Mouse (Mus musculus) v-Abl transformed pro-B cells (cell line): Measurements from ENCODE around the gene Chrna4.

Experiments
- in situ Hi-C, 2 experiments: fragments of 400-800 bp; cut with MboI; formaldehyde crosslinking; loops; one replicate each; pipeline ENCODE4 v1.15.1; 2025; ENCODE audit not compliant: unreplicated experiment in 2 of 2

Chrna4 gene

GRCm38 (mm10) chr2:181043437-181043836 is at the start of gene Chrna4:
Gene Chrna4 (minus strand): TSS chr2:181043546.
- in situ Hi-C loops = no loop called here

DNA sequence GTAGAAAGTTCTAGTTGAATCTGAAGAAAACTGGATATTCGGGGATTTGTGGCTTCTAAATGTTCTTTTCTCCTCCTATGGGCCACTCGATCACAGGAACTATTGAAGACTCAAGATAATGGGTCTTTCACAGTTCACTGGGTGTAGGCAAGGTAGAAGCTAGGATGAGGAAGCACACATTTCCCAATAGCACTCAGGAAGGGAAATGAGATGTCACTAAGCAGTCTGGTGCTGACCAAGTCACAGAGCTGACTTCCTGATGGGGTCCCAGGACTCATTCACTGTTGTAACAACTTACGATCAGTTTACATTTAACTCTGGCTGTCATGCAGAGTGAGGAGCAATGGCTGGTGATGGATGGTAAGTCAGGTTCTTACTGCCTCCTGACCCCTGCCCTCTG is 46.8 kb upstream of the Chrna4 start:
- in situ Hi-C loops = loop anchor here in 1 of 2 experiments (25.0 kb wide), 1 partner anchor 778 kb away; no protein-coding TSS in a partner anchor

GRCm38 (mm10) chr2:181084997-181085396 is 41.7 kb upstream of the Chrna4 start:
- in situ Hi-C loops = loop anchor here in 1 of 2 experiments (25.0 kb wide), 1 partner anchor 773 kb away; no protein-coding TSS in a partner anchor

DNA sequence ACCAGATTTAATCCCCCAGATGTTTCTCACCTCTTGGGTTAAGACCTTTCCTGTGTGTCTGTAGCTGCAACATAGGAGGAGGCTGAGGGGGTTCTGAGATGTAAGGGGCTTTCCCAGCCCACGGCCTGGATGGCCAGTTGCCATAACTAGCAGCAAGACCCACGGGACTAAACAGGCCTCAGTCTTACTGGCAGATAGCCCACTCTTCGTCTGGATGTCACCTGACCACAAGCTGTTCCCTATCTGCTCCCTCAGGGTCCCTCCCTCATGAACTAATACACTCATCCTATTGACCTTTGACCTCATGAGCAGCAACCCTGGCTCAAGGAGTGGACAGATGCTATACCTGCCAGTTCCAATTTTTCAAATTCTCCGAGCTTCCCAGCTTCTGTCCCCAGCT is 40.6 kb upstream of the Chrna4 start:
- in situ Hi-C loops = loop anchor here in 1 of 2 experiments (25.0 kb wide), 1 partner anchor 772 kb away; no protein-coding TSS in a partner anchor

GRCm38 (mm10) chr2:181080886-181081285 is 37.5 kb upstream of the Chrna4 start:
- in situ Hi-C loops = loop anchor here in 1 of 2 experiments (25.0 kb wide), 1 partner anchor 769 kb away; no protein-coding TSS in a partner anchor

- in situ Hi-C loops = loop anchor here in 1 of 2 experiments (25.0 kb wide), 1 partner anchor 767 kb away; no protein-coding TSS in a partner anchor
Measured at GRCm38 (mm10) chr2:181079518-181079917, 36.2 kb upstream of the Chrna4 start.

DNA sequence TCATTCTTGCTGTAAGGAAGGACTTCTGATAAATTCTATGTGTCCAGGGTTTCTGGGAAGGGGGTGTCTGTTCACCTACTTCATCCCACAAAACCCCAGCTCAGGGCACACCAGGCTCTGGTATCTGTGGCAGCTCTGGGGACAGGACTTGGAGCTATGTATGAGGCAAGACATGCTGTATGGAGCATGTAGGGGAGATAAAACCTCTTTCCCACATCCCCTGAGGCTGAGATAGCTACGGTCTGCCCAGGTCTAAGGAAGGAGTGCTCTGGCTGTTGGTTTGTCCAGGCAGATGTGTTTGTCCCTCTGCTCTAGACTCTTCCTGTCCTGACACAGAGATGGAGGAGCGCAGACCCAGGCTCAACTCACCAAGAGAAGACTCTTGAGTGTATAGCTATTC is 35.6 kb upstream of the Chrna4 start:
- in situ Hi-C loops = loop anchor here in 1 of 2 experiments (25.0 kb wide), 1 partner anchor 767 kb away; no protein-coding TSS in a partner anchor

DNA sequence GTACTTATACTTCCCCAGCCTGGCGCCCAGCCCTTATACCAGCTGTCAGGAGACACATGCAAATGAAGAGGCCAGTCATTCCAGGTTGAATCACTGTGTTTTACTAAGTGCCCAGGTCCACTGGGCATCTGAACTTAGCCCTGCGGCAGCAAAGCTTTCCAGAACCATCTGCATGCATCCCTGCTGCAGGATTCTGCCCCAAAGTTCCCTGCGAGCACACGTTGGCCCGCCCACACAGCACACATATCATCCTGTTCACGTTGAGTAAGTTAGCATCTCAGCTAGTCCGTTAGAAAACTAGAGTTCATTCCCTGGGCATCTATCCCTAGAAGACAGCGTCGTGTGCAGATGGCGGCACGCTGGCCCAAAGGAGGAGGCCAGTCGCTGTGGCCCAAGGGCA is 32.2 kb upstream of the Chrna4 start:
- in situ Hi-C loops = loop anchor here in 1 of 2 experiments (25.0 kb wide), 1 partner anchor 763 kb away; no protein-coding TSS in a partner anchor

DNA sequence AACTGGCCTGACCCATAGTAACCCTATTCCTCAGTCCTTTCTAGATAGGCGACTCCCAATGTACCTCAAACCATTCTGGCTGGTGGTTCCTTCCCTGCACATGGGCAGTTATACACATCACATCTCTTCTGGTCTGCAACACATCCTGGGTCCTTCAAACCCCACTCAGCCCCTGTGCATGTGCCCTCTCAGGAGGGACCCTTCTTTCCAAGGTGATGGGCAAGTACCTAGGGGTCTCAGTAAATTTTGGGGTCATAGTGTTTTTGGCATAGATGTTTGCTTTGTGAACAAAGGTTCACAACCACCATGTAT is 29.0 kb upstream of the Chrna4 start:
- in situ Hi-C loops = no loop called here

GRCm38 (mm10) chr2:181071706-181072402 is 28.5 kb upstream of the Chrna4 start:
- in situ Hi-C loops = no loop called here

DNA sequence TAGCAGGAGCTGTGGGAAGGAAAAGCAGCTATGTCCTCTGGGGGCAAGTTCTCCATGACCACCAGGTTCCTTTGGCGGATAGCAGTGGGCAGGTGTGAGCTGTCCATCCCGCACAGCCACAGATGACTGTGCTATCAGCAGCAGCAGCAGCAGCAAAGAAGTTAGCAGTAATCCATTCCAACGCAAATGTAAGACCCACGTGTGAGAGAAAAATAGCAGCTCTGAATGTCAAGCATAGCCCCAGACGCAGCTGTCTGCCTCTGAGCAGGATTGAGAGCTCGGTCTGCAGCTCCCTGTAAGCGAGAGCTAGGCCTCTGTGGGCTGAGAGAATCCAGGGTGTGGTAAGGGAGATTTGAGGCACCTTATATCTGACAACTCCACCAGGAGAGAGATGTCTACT is 26.8 kb upstream of the Chrna4 start:
- in situ Hi-C loops = no loop called here

- in situ Hi-C loops = no loop called here
Measured at GRCm38 (mm10) chr2:181068499-181068898, 25.2 kb upstream of the Chrna4 start.

- in situ Hi-C loops = no loop called here
Measured at GRCm38 (mm10) chr2:181065827-181066226, 22.5 kb upstream of the Chrna4 start.

- in situ Hi-C loops = loop anchor here (5.0 kb wide), 2 partner anchors 128 to 273 kb away; no protein-coding TSS in a partner anchor
Measured at GRCm38 (mm10) chr2:181060127-181060526, 16.8 kb upstream of the Chrna4 start.

- in situ Hi-C loops = loop anchor here in 1 of 2 experiments (5.0 kb wide), 1 partner anchor 131 kb away; the partner anchor contains the start of gene Birc7
Measured at GRCm38 (mm10) chr2:181058193-181058592, 14.8 kb upstream of the Chrna4 start.

DNA sequence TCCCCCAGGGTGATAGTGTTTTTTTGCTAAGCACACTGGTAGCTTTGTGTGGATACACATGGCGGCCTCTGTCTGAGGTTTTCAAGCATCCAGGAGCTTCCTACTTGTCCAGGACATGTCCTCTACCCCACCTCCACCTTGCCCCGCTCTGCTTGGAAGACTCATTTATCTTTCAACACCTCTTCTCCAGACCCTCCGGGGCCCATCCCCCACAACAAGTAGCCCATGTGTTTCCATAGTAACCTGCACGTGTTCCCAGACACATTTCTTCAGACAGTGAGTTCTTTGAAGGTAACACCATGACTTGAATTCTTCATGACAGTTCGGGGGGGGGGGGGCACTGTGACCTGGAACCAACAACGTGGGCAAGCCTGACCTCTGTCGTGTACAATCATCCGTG is 14.0 kb upstream of the Chrna4 start:
- in situ Hi-C loops = loop anchor here in 1 of 2 experiments (5.0 kb wide), 1 partner anchor 130 kb away; the partner anchor contains the start of gene Birc7

GRCm38 (mm10) chr2:181052171-181052570 is 8.8 kb upstream of the Chrna4 start:
- in situ Hi-C loops = no loop called here

DNA sequence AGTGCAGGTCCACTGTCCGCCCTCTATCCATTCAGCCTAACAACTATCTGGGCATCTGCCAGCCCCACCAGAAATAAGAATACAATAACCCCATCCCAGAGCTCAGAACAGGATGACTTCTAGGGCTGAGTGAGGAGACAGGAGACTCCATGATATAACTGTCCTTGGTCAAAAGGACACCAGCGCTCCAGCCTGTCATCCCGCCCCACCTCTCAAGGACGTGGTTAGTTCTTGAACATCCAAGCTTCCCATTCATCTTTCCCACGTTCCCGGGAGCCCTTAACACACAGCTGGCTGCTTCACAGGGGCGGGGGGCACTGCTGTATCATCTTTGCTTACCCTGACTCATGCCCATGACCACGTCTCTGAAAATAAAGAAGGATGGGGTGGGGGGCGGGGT is 5.6 kb upstream of the Chrna4 start:
- in situ Hi-C loops = no loop called here

DNA sequence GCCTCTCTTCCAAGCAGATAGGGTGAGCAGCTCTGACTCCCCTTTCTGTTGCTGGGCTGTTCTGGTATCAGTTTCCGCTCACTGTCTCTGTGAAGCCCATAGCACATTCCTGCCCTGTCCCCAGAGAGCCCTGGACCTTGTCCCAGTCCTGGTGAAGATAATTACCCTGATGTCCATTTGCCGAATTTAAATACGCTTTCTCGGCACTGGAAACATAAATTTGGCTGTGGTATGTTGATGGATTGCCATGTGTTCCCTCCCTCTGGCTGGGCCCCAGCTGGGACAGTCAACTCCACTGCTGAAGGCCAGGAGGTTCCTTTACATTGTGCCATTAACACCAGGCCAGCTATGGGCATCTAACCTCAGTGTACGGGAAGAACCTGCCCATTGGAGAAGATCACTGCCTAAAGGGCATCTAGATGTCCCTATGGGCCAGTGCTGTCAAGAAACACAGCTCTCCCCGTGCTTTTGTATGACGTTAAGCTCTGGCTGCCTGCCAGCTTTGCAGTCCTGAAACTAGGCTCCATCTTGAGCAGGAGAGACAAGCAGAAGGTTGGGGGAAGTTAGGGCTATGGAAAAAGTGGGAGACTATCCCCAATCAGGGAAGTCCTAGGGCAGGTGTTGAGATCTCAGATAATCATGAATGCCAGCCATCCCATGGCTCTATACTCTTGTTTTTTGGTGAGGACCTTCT is 5.1 kb upstream of the Chrna4 start:
- in situ Hi-C loops = no loop called here

DNA sequence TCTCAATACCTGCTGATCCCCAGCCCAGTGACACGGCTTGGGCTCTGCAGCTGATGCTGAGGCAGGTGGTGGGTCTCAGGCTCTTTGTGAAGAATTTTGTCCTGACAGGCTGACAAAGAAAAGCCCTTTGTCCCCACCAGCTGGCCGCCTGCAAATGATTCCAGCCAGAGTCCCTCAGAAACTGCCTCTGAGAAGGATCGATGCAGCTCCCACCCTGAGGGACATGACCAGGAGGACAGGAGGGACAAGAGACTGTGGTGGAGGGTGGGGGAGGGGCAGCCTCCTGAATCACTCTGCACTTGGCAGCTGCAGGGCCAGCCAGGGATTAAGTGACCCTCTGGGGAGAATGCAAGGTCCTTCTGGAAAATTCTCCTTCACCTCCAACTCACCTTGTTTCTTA is 655 bp upstream of the Chrna4 start:
- in situ Hi-C loops = no loop called here

DNA sequence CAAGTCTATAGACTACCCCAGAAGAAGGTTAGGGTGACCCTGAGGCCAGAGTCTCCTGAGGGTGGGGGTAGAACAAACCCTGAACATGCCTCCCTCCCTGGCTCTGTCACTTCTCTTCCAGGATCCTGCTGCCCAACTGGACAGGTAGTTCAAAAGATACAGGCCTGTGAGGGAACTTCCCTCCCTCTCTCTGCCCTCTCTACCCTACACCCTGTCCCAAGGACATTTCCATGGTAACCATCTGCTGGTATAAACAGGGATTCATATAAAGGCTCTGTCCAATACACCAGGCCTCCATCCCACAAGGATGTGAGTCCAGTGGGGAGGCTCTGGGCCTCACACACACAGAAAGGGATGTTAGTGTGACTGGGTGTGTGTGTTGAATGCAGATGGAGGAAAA is 970 bp downstream of the Chrna4 start:
- in situ Hi-C loops = no loop called here
